ENCODE assay signal across 26 mouse cellular contexts in the genomic region with DNA sequence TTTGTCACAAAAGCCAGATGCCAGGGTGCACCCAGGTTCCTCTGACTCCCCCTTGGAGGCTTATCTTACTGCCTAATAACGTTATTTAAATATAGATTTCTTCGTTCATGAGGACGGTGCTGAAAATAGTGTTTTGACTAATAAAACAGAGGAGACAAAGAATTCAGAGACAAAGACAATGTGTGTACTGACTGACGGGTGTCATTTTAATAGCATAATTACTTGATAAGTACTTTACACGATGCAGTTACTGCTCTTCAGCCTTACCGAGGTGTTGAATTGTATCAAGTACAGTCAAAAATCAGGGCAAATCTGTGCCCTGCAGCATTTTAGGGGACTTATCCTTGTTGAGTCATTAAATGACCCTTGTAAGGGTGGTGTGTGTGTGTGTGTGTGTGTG.
"Had no signal": no experiment of that assay in that cellular context is flagged by ENCODE, and none has a peak within 500 bp of the region (broad histone marks: within the 10 kb centered on the region; RNA-seq: fewer than 3 reads in every experiment).

No protein-coding gene starts in this region.

- H3K36me3 ChIP-seq: heart, embryonic 10.5 days; heart, embryonic 13.5 days; heart, embryonic 15.5 days; hindbrain, embryonic 13.5 days; hindbrain, embryonic 15.5 days; kidney, embryonic 15.5 days; limb, embryonic 13.5 days; limb, embryonic 15.5 days; liver, embryonic 12.5 days had no signal

- H3K4me3 ChIP-seq: heart, embryonic 10.5 days; heart, embryonic 13.5 days; heart, embryonic 15.5 days; hindbrain, embryonic 13.5 days; hindbrain, embryonic 15.5 days; kidney, embryonic 15.5 days; limb, embryonic 13.5 days; limb, embryonic 15.5 days; liver, embryonic 12.5 days had no signal

- H3K9me3 ChIP-seq: heart, embryonic 10.5 days; heart, embryonic 15.5 days; hindbrain, embryonic 13.5 days; hindbrain, embryonic 15.5 days; kidney, embryonic 15.5 days; limb, embryonic 15.5 days; liver, embryonic 12.5 days had no signal

- H3K9ac ChIP-seq: heart, embryonic 13.5 days; heart, embryonic 15.5 days; hindbrain, embryonic 13.5 days; hindbrain, embryonic 15.5 days; kidney, embryonic 15.5 days; limb, embryonic 13.5 days; limb, embryonic 15.5 days; liver, embryonic 12.5 days; liver, embryonic 14.5 days had no signal

- ATAC-seq: hindbrain, postnatal 0 days; intestine, embryonic 16.5 days; liver, embryonic 12.5 days had no signal

- H3K27ac ChIP-seq: heart, embryonic 10.5 days; heart, embryonic 13.5 days; heart, embryonic 15.5 days; hindbrain, embryonic 13.5 days; hindbrain, embryonic 15.5 days; hindbrain, postnatal 0 days; kidney, embryonic 15.5 days; kidney, postnatal 0 days; limb, embryonic 13.5 days; limb, embryonic 15.5 days; liver, embryonic 12.5 days; liver, embryonic 14.5 days had no signal

- H3K4me1 ChIP-seq: heart, embryonic 10.5 days; heart, embryonic 13.5 days; heart, embryonic 15.5 days; hindbrain, embryonic 13.5 days; hindbrain, embryonic 15.5 days; kidney, embryonic 15.5 days; limb, embryonic 13.5 days; limb, embryonic 15.5 days; liver, embryonic 12.5 days had no signal

- H3K4me2 ChIP-seq: heart, embryonic 13.5 days; heart, embryonic 15.5 days; hindbrain, embryonic 13.5 days; hindbrain, embryonic 15.5 days; kidney, embryonic 15.5 days; limb, embryonic 13.5 days; limb, embryonic 15.5 days; liver, embryonic 12.5 days had no signal

- H3K27me3 ChIP-seq: heart, embryonic 13.5 days; heart, embryonic 15.5 days; hindbrain, embryonic 13.5 days; hindbrain, embryonic 15.5 days; kidney, embryonic 15.5 days; limb, embryonic 13.5 days; limb, embryonic 15.5 days; liver, embryonic 12.5 days had no signal

- DNase-seq: gastrocnemius, postnatal 14 days; gastrocnemius, postnatal 36 days; heart, adult 18-20 months; heart, postnatal 14 days; heart, postnatal 36 days; kidney, adult 11 months; kidney, adult 2 months; kidney, adult 9 months; kidney, postnatal 14 days; kidney, postnatal 36 days; layer of hippocampus, adult 9-11 months; layer of hippocampus, postnatal 36 days; left cerebral cortex, postnatal 4 days had no signal
